Mouse (Mus musculus) effector memory CD4-positive, alpha-beta T cell, adult 5 months (primary cell): ENCODE measurements around the gene Kif26b. TPM values are rescaled to one million over a fixed set of nuclear protein-coding genes. Genes with fewer than 3 reads are reported as not detected.

Source experiments
- polyA plus RNA-seq: library from polyadenylated mRNA; unstranded; fragments of 100-300 nt; shearing (Covaris generic); gene quantifications from one replicate; pipeline ENCODE4 v1.2.1, GENCODE M21; 2017

The Kif26b gene
- polyA plus RNA-seq = not detected

DNA sequence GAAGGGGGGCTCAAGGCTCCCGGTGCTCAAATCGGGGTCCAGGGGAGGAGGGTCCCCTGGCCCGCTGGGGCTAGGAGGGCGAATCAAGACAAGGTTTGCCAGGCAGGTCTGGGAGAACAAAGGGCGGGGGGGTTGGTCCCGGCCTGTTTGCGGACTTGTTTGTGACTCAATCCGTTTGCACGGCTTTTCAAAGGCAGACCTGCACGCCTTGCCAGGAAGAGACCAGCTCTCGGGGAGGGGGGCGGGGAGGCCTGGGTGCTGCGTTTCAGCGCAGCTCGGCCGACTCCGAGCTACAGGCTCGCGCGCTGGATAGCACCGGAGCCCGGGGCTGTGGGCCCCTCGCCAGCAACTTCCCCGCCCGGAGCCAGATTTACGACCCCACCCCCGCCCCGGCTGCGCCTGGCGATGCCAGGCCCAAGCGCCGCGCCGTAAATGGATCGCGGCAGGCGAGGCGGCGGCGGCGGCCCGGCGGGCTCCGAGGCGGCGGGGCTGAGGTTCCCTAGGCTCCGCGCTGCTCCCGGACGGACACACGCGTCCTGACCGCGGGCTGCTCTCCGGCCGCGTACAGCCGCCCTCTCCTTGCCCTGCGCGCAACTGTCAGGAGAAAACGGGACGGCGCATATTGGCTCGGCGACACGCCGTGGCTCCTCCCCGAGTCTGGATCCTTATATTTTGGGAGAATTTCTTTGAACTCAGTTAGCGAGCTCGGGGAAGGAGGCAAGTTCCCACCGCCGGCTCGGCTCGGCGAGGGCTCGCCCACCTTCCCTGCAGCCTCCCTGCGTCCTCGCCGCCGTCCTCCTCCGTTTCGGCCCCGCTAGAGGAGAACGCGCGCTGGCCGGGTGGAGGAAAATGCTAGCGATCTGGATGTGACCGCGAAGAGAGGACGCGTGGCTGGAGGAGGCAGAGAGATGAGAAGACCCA lies at the start of gene Kif26b:
TSS of gene Kif26b (plus strand) at position 695 of the 921 bp plus-strand sequence.

Other genes with a start within 250 kb of the Kif26b start
- gene Cox20, start 210.0 kb upstream of the Kif26b start, polyA plus RNA-seq = 120 TPM
- 907 TPM for gene Hnrnpu, start 191.3 kb upstream of the Kif26b start, polyA plus RNA-seq
- gene Efcab2, start 123.0 kb upstream of the Kif26b start, polyA plus RNA-seq = 3.0 TPM